Mouse (Mus musculus) lung, embryonic 14.5 days (tissue): Measurements from ENCODE around the gene Rngtt. TPM values are rescaled to one million over a fixed set of nuclear protein-coding genes. Genes with fewer than 3 reads are reported as not detected.
A peak's percentile ranks its signal among the peaks of the same experiment; 100 is the strongest.

ENCODE experiments used
- ATAC-seq: fragments of 200-750 bp; cut with Nextera tagmentation; 2 replicates; pipeline ENCODE4 v1.8.0; 2017; ENCODE audit warnings: mild to moderate bottlenecking, moderate TSS enrichment, moderate library complexity; ENCODE audit not compliant: insufficient read depth
- DNase-seq: peaks from one replicate; pipeline ENCODE4 v3.0.0-alpha.2; 2015
- H3K27ac ChIP-seq: fragments of 300-500 bp; sonication (generic); 2 replicates; pipeline ENCODE4 v1.5.1; 2014; ENCODE audit warnings: low read depth, mild to moderate bottlenecking, moderate library complexity
- H3K27me3 ChIP-seq: fragments of 300-500 bp; sonication (generic); 2 replicates; pipeline ENCODE4 v1.6.1; 2014; ENCODE audit warnings: low read length, control low read depth; ENCODE audit not compliant: insufficient read depth
- H3K36me3 ChIP-seq: fragments of 300-500 bp; sonication (generic); 2 replicates; pipeline ENCODE4 v1.6.1; 2014; ENCODE audit warnings: control low read depth; ENCODE audit not compliant: insufficient read depth
- H3K4me1 ChIP-seq: fragments of 300-500 bp; sonication (generic); 2 replicates; pipeline ENCODE4 v1.6.1; 2014; ENCODE audit warnings: antibody characterized with exemption, control low read depth; ENCODE audit not compliant: insufficient read depth
- H3K4me2 ChIP-seq: fragments of 300-500 bp; sonication (generic); 2 replicates; pipeline ENCODE4 v1.6.1; 2014; ENCODE audit warnings: mild to moderate bottlenecking
- H3K4me3 ChIP-seq: fragments of 300-500 bp; sonication (generic); 2 replicates; pipeline ENCODE4 v1.5.1; 2014; ENCODE audit warnings: low read depth, low read length
- H3K9ac ChIP-seq: fragments of 300-500 bp; sonication (generic); 2 replicates; pipeline ENCODE4 v1.6.1; 2014
- H3K9me3 ChIP-seq: fragments of 300-500 bp; sonication (generic); 2 replicates; pipeline ENCODE4 v1.6.1; 2016; ENCODE audit warnings: low read depth, low read length, control low read depth
- CTCF ChIP-seq: IDR thresholded peaks from 2 replicates; pipeline ENCODE4 v1.5.1; 2016; ENCODE audit warnings: antibody characterized with exemption, low read depth
- WGBS: fragments of 180-500 bp; shearing (Covaris S2); extraction: QIAGEN DNeasy Blood & Tissue Kit; methylation state at CpG from one replicate; pipeline ENCODE4 v1.1.7; 2014; 5-methylcytosine and 5-hydroxymethylcytosine counted together
- polyA plus RNA-seq: library from polyadenylated mRNA; unstranded; fragments of >200 nt; fragmentation: Nextera tagmentation; extraction: Ambion mirVana; gene quantifications from 2 replicates; pipeline ENCODE4 v1.2.1, GENCODE M21; 2014

Rngtt gene
- polyA plus RNA-seq, 1 experiment from 2014 or later, result 27.4 TPM

DNA sequence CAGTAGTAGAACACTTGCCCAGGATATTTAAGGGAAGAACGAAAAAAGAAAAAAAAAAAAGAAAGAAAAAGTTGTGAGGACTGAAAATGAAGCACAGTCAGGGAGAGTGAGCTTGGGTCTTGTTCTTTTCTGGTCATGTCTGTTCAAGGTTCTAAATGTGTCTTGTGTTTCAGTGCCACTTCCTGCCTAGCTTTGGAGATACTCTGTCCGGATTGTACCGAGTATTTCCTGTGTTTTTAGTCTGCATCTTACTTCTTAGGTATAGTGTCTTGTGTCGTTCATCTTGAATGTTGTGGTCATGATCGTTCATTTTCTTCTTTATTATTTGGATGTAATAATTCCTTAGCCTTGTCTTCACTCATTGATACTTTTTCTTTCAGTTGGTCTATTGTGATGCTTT lies 5.7 kb downstream of the Rngtt start:
- no peaks in the 10 kb centered on the region for H3K27me3 ChIP-seq
- no peak overlapping the region for H3K27ac ChIP-seq
- no peak for ATAC-seq
- WGBS, result 84% methylated on average over 5 of the region's 5 CpGs
- no peak overlapping the region for H3K9ac ChIP-seq
- no peak for TF ChIP-seq CTCF
- H3K4me3 ChIP-seq, result no peak overlapping the region
- 0 out of 2 replicates have a peak, but pooled peaks cover 9% of the 10 kb centered on the region for H3K36me3 ChIP-seq
- H3K4me2 ChIP-seq, result no peak overlapping the region
- DNase-seq, result no peak
- H3K4me1 ChIP-seq, result no peaks in the 10 kb centered on the region
- H3K9me3 ChIP-seq, result no peaks in the 10 kb centered on the region

DNA sequence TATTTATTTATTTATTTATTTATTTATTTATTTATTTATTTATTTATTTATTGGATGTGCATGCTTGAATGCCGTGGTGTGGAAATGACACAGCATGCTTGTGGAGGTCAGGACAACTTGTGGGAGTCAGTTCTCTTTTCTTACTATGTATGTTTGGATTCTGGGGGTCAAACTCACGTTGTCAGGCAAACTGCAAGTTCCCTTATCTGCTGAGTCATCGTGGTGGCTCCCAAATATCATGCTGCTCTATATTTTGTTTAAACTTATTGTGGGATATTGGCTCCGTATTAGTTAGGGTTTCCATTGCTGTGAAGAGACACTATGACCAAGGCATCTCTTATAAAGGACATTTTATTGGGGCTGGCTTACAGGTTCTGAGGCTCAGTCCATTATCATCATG lies 21.0 kb downstream of the Rngtt start:
- TF ChIP-seq CTCF, result no peak
- Histone ChIP-seq H3K27me3 (no peaks in the 10 kb centered on the region), H3K9ac (no peak overlapping the region), H3K4me3 (no peak overlapping the region), H3K4me2 (no peak overlapping the region), H3K27ac (no peak overlapping the region), H3K4me1 (no peaks in the 10 kb centered on the region), H3K36me3 (peaks cover 32% of the 10 kb centered on the region), H3K9me3 (no peaks in the 10 kb centered on the region)
- DNase-seq, result no peak
- no peak for ATAC-seq
- WGBS, result 83% methylated on average over 4 of the region's 4 CpGs

DNA sequence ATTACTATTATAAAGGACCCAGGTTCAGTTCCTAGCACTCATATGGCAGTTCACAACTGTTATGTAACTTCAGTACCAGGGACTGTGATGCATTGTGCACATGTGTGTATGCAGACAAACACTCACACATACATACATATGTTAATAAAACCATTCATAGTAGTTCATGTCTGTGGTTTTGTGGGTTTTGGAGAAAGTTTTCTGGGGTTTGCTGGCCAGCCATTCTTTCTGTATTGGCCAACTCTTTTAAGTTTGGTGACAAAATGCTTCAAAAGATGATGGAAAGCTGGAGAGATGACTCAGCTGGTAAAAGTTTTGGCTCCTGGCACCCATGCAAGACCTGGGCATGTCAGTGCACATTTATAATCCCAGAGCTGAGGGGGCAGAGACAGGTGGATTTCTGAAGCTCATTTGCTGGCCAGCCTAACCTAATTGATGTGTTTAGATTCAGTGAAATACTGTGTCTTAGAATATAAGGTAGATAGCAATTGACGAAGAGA lies 22.9 kb downstream of the Rngtt start:
- H3K4me1 ChIP-seq, result no peaks in the 10 kb centered on the region
- TF ChIP-seq CTCF, result no peak
- no peak for DNase-seq
- H3K4me2 ChIP-seq, result no peak overlapping the region
- ATAC-seq, result no peak
- H3K9ac ChIP-seq, result no peak overlapping the region
- peaks cover 28% of the 10 kb centered on the region for H3K36me3 ChIP-seq
- 90% methylated on average over 1 of the region's 1 CpGs for WGBS
- H3K27me3 ChIP-seq, result no peaks in the 10 kb centered on the region
- H3K4me3 ChIP-seq, result no peak overlapping the region
- no peak overlapping the region for H3K27ac ChIP-seq
- H3K9me3 ChIP-seq, result no peaks in the 10 kb centered on the region

DNA sequence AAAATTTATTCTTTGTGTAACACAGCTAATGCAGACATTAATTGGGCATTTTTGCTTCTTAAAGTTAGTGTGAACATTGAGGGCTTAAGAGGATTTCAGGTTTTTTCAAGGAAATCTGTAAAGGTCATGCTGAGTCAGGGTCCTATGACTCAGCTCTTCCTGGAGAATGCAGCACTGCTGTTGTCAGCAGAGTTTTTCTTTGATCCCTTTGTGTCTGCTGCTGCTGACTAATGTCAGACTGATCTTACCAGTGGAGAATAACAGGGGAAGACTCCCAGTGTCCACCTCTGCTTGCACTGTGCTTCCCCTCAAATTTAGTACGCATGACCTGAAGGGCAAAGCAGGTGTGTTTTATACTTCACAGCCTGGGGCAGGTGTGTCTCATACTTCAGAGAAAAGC lies 27.9 kb downstream of the Rngtt start:
- DNase-seq (peak; percentile 5), ATAC-seq (no peak)
- no peak overlapping the region for H3K27ac ChIP-seq
- WGBS, result 87% methylated on average over 1 of the region's 1 CpGs
- no peak overlapping the region for H3K4me2 ChIP-seq
- no peak overlapping the region for H3K9ac ChIP-seq
- H3K9me3 ChIP-seq, result no peaks in the 10 kb centered on the region
- H3K4me1 ChIP-seq, result no peaks in the 10 kb centered on the region
- H3K27me3 ChIP-seq, result no peaks in the 10 kb centered on the region
- no peak for TF ChIP-seq CTCF
- no peak overlapping the region for H3K4me3 ChIP-seq
- H3K36me3 ChIP-seq, result peaks cover 39% of the 10 kb centered on the region

DNA sequence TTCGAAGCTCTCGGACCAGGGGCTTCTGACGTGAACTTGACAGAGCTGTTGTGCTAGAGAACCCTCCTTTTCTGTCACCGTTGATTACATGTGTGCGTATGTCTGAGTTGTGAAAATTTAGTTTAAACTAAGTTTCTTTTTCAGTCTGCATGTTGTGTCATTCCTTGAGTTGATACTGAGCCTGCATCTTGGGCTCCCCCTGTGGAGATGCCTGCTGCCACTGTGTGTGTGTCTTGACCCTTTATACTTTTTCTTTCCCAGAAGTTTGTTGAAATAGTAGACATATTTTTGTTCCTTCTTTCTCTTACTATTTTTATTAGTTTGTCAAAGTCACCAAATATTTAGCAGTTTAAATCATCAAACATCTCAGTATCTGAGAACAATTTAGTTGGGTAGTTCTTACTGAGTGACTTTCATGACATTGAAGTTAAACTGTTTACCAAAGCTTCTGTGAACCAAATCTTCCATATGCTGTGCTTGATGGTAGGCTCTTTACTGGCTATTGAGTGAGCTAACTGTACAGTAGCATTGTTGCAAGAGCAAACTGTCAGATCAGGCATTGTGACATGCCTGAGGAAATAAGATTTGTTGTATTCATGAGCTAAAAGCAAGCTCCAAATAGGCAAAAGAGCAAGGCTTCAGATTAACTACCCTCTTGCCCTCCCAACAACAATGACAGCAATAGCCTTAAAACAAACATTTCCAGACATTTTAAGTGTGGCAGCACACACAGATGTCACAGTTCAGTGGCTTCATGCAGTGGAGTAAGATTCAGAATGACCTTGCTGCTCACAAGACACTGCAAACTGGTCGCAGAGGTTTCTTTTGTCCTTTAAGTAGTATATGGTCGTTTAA lies 33.0 kb downstream of the Rngtt start:
- no peaks in the 10 kb centered on the region for H3K27me3 ChIP-seq
- TF ChIP-seq CTCF, result no peak
- DNase-seq (peak; percentile 66), ATAC-seq (peak; percentile 75)
- H3K4me1 ChIP-seq, result no peaks in the 10 kb centered on the region
- no peaks in the 10 kb centered on the region for H3K9me3 ChIP-seq
- H3K36me3 ChIP-seq, result peaks cover 19% of the 10 kb centered on the region
- no peak overlapping the region for H3K4me3 ChIP-seq
- WGBS, result 65% methylated on average over 7 of the region's 7 CpGs
- peak overlapping the region; percentile 56 for H3K27ac ChIP-seq
- no peak overlapping the region for H3K9ac ChIP-seq
- no peak overlapping the region for H3K4me2 ChIP-seq

DNA sequence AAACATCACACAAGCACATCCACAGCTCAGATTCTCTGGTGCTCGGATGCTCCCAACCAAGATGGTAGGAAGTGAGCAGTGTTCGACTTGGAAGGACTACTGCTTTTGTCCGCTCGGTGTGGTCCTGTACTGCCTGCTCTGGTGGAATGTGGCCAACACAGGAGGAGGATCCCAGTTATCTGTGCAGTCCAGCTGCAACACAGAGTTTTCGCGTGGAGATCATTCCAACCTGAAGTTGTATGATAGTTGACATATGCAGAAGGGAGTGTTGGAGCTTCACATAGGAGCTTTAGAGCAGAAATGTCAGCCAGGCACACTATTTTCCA lies 33.6 kb downstream of the Rngtt start:
- 66% methylated on average over 6 of the region's 6 CpGs for WGBS
- Histone ChIP-seq H3K4me2 (no peak overlapping the region), H3K36me3 (peaks cover 14% of the 10 kb centered on the region), H3K4me3 (no peak overlapping the region), H3K9ac (no peak overlapping the region), H3K4me1 (no peaks in the 10 kb centered on the region), H3K9me3 (no peaks in the 10 kb centered on the region), H3K27me3 (no peaks in the 10 kb centered on the region), H3K27ac (peak overlapping the region; percentile 56)
- DNase-seq, result peak; percentile 37
- TF ChIP-seq CTCF, result no peak
- peak; percentile 76; the same call in 1 of the 2 replicates for ATAC-seq

DNA sequence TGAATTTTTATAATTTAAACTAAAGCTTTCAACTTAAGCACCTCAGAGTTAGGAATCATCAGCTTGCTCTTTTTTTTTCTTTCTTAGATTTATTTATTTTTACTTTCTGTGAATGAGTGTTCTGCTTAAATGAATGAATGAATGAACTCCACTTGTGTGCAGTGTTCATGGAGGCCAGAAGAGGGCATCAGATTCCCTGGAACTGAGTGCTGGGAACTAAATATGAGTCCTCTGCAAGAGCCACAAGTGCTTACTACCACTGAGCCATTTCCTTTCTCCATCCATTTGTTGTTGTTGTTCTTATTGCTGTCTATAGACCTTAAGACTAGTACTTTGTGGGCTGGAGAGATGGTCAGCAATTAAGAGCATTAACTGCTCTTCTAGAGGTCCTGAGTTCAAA lies 53.3 kb downstream of the Rngtt start:
- Histone ChIP-seq H3K36me3 (0 out of 2 replicates have a peak, but pooled peaks cover 6% of the 10 kb centered on the region), H3K4me1 (no peaks in the 10 kb centered on the region), H3K9ac (no peak overlapping the region), H3K27me3 (no peaks in the 10 kb centered on the region), H3K4me2 (no peak overlapping the region), H3K27ac (no peak overlapping the region), H3K4me3 (no peak overlapping the region), H3K9me3 (no peaks in the 10 kb centered on the region)
- no peak for ATAC-seq
- no peak for DNase-seq
- no peak for TF ChIP-seq CTCF
